In genomic region chr13:44581947-44582766, GRCm38 (mm10) we compare ENCODE assay signal across 10 mouse cellular contexts.
A peak's percentile ranks its signal among the peaks of the same experiment; 100 is the strongest.
DNase-seq lines count a peak whose midpoint lies in the region; ATAC-seq lines count a peak whose summit lies in the region.
"Had no signal": no experiment of that assay in that cellular context is flagged by ENCODE, and none has a peak within 500 bp of the region (broad histone marks: within the 10 kb centered on the region; RNA-seq: fewer than 3 reads in every experiment).

No protein-coding gene starts in this region.

- intact Hi-C loops in left cerebral cortex, postnatal 4 days (cut with DNase I) = no loop called here

- peak; percentile 39 for DNase-seq in thymus, postnatal 0 days (ENCODE audit: low spot score)
- no peak for DNase-seq in thymus, postnatal 36 days
- DNase-seq in liver, embryonic 13.5 days = no peak
- no peak for DNase-seq in left cerebral cortex, postnatal 4 days
- DNase-seq in spleen, postnatal 4 days (ENCODE audit: low spot score in 2 of 2) = no peak

- peaks cover 47% of the 10 kb centered on the region for H3K4me1 ChIP-seq in heart, embryonic 12.5 days (replicated peaks)
- peaks cover 15% of the 10 kb centered on the region for H3K4me1 ChIP-seq in liver, embryonic 13.5 days (replicated peaks)
- H3K4me1 ChIP-seq in neural tube, embryonic 15.5 days = peaks cover 20% of the 10 kb centered on the region

- peak overlapping the region; percentile 45 for H3K4me2 ChIP-seq in heart, embryonic 12.5 days
- H3K4me2 ChIP-seq in liver, embryonic 13.5 days = peak overlapping the region; percentile 14; the same call in 1 of the 2 replicates
- H3K4me2 ChIP-seq in neural tube, embryonic 15.5 days = peak overlapping the region; percentile 42

- no peaks in the 10 kb centered on the region for H3K27me3 ChIP-seq in heart, embryonic 12.5 days (replicated peaks)
- H3K27me3 ChIP-seq in liver, embryonic 13.5 days = peaks cover 3% of the 10 kb centered on the region; the same call in 1 of the 2 replicates
- H3K27me3 ChIP-seq in neural tube, embryonic 15.5 days (replicated peaks) = no peaks in the 10 kb centered on the region

- H3K27ac ChIP-seq in heart, embryonic 12.5 days (ENCODE audit: poor library complexity, severe bottlenecking) = peak overlapping the region; percentile 61
- no peak overlapping the region for H3K27ac ChIP-seq in liver, embryonic 13.5 days
- H3K27ac ChIP-seq in neural tube, embryonic 15.5 days (replicated peaks) = no peak overlapping the region
- H3K27ac ChIP-seq: kidney, postnatal 0 days had no signal

- H3K9me3 ChIP-seq in heart, embryonic 12.5 days (replicated peaks) = peaks cover 5% of the 10 kb centered on the region; the same call in 1 of the 2 replicates
- no peaks in the 10 kb centered on the region for H3K9me3 ChIP-seq in liver, embryonic 13.5 days (replicated peaks)
- H3K9me3 ChIP-seq in neural tube, embryonic 15.5 days (replicated peaks) = no peaks in the 10 kb centered on the region

- H3K36me3 ChIP-seq in heart, embryonic 12.5 days = no peaks in the 10 kb centered on the region
- no peaks in the 10 kb centered on the region for H3K36me3 ChIP-seq in liver, embryonic 13.5 days
- H3K36me3 ChIP-seq in neural tube, embryonic 15.5 days = no peaks in the 10 kb centered on the region

- H3K4me3 ChIP-seq in heart, embryonic 12.5 days = no peak overlapping the region; the same call in 1 of the 2 replicates
- no peak overlapping the region for H3K4me3 ChIP-seq in liver, embryonic 13.5 days (replicated peaks)
- H3K4me3 ChIP-seq in neural tube, embryonic 15.5 days (replicated peaks) = 0 out of 2 replicates have a peak overlapping the region, but pooled peaks have one; percentile 1
- H3K4me3 ChIP-seq: myocyte had no signal

- H3K9ac ChIP-seq in heart, embryonic 12.5 days = peak overlapping the region; percentile 29; the same call in 1 of the 2 replicates
- H3K9ac ChIP-seq in liver, embryonic 13.5 days = no peak overlapping the region
- H3K9ac ChIP-seq in neural tube, embryonic 15.5 days (replicated peaks) = 0 out of 2 replicates have a peak overlapping the region, but pooled peaks have one; percentile 21

- ATAC-seq in heart, embryonic 12.5 days (ENCODE audit: insufficient number of reproducible peaks, low FRiP score) = no peak
- ATAC-seq in liver, embryonic 13.5 days (ENCODE audit: low read depth) = no peak
- ATAC-seq in neural tube, embryonic 15.5 days (ENCODE audit: low FRiP score) = no peak
- ATAC-seq in monocyte, adult 5-6 weeks (replicated peaks; ENCODE audit: insufficient number of reproducible peaks, low FRiP score, low TSS enrichment, poor library complexity, severe bottlenecking) = no peak

- 16% methylated on average over 23 of the region's 23 CpGs for WGBS in heart, embryonic 12.5 days
- WGBS in liver, embryonic 13.5 days (ENCODE audit: insufficient replicate concordance) = 17% methylated on average over 23 of the region's 23 CpGs
- WGBS in neural tube, embryonic 15.5 days = 21% methylated on average over 23 of the region's 23 CpGs
